Mouse (Mus musculus) CD4-positive, CD25-positive, alpha-beta regulatory T cell, adult 4 months (primary cell): ENCODE data around the gene Dnajc21. TPM values are rescaled to one million over a fixed set of nuclear protein-coding genes. Genes with fewer than 3 reads are reported as not detected.
A peak's percentile ranks its signal among the peaks of the same experiment; 100 is the strongest.
"Not testable (repeated sequence)": the region's sequence is repeated elsewhere in the genome, so short reads cannot be mapped to it uniquely, and the experiment has no call there.

Source experiments
- ATAC-seq: one replicate; pipeline ENCODE4 v1.8.0; 2017
- polyA plus RNA-seq, 2 experiments: library from polyadenylated mRNA; unstranded; fragments of 100-300 nt; shearing (Covaris generic); gene quantifications; one replicate each; pipeline ENCODE4 v1.2.1; 2017

The Dnajc21 gene
- 10 to 100 TPM; 10.8 to 16.9 TPM for polyA plus RNA-seq

GRCm38 (mm10) chr15:10470151-10470831 is at the start of gene Dnajc21:
Gene Dnajc21, minus strand, starts transcription at chr15:10470516.
- ATAC-seq, result peak; percentile 81

- no peak for ATAC-seq
These were observed 44.9 kb upstream of the Dnajc21 start for GRCm38 (mm10) chr15:10515166-10515565.

- ATAC-seq, result no peak
These were observed 35.8 kb upstream of the Dnajc21 start for GRCm38 (mm10) chr15:10506099-10506498.

- no peak for ATAC-seq
These were observed 30.8 kb upstream of the Dnajc21 start for GRCm38 (mm10) chr15:10500838-10501719.

GRCm38 (mm10) chr15:10500035-10500434 is 29.7 kb upstream of the Dnajc21 start:
- no peak for ATAC-seq

- ATAC-seq, result no peak
These were observed 29.3 kb upstream of the Dnajc21 start for GRCm38 (mm10) chr15:10499593-10499992.

GRCm38 (mm10) chr15:10496696-10497095 is 26.4 kb upstream of the Dnajc21 start:
- not testable (repeated sequence) for ATAC-seq

- no peak for ATAC-seq
These were observed 25.6 kb upstream of the Dnajc21 start for GRCm38 (mm10) chr15:10495944-10496343.

- ATAC-seq, result no peak
These were observed 19.8 kb upstream of the Dnajc21 start for GRCm38 (mm10) chr15:10490101-10490500.

- no peak for ATAC-seq
These were observed 16.9 kb upstream of the Dnajc21 start for GRCm38 (mm10) chr15:10487246-10487645.

GRCm38 (mm10) chr15:10486365-10486839 is 16.1 kb upstream of the Dnajc21 start:
- ATAC-seq, result peak; percentile 30

GRCm38 (mm10) chr15:10485484-10486364 is 15.4 kb upstream of the Dnajc21 start, which contains the start of the genes Brix1 and Rad1:
Gene Brix1, minus strand, starts transcription at chr15:10485947.
Gene Rad1, plus strand, starts transcription at chr15:10486018.
- ATAC-seq, result peak; percentile 97

- ATAC-seq, result no peak
These were observed 625 bp upstream of the Dnajc21 start for GRCm38 (mm10) chr15:10470941-10471340.

GRCm38 (mm10) chr15:10469641-10470150 is 620 bp downstream of the Dnajc21 start:
- ATAC-seq, result peak; percentile 5

- no peak for ATAC-seq
These were observed 1.6 kb downstream of the Dnajc21 start for GRCm38 (mm10) chr15:10468761-10469160.

GRCm38 (mm10) chr15:10464678-10465077 is 5.6 kb downstream of the Dnajc21 start:
- no peak for ATAC-seq

GRCm38 (mm10) chr15:10463555-10463954 is 6.8 kb downstream of the Dnajc21 start:
- no peak for ATAC-seq

GRCm38 (mm10) chr15:10460986-10461385 is 9.3 kb downstream of the Dnajc21 start:
- no peak for ATAC-seq

GRCm38 (mm10) chr15:10447102-10447501 is 23.2 kb downstream of the Dnajc21 start:
- ATAC-seq, result peak; percentile 47

GRCm38 (mm10) chr15:10442275-10442674 is 28.0 kb downstream of the Dnajc21 start:
- ATAC-seq, result no peak

- ATAC-seq, result no peak
These were observed 28.8 kb downstream of the Dnajc21 start for GRCm38 (mm10) chr15:10441493-10441892.

- ATAC-seq, result no peak
These were observed 30.4 kb downstream of the Dnajc21 start for GRCm38 (mm10) chr15:10439963-10440362.
